In the genomic region with DNA sequence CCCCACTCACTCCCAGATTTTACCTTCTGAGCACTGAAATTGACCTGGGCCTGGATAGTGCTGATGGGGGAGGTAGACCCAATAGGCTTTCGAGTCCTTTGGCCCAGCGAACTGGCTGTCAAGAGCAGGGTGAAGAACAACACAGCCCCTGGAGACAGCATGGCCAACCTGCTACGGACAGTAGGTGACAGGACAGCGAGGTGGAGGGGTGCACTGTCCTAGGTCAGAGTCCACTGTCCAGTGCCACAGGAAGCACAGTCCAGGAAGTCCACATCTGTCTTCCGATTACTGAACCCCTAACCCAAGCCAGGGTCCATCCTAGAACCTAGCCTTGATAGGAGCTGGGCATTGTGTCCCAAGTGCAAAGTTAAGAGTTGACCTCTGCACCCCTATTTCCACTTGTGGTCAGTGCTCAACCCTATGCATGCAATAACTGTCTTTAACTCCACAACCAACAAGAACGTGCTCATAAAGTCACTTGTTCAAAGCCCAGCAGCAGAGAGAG, we compare ENCODE assay signal across 8 mouse cellular contexts. TPM values are rescaled to one million over a fixed set of nuclear protein-coding genes. Genes with fewer than 3 reads are reported as not detected.
DNase-seq lines count a peak whose midpoint lies in the region; ATAC-seq and TF ChIP-seq lines count a peak whose summit lies in the region.

No protein-coding gene starts in this region.

- in situ Hi-C loops in ES-E14 (cut with MboI; ENCODE audit: low sequenced_read_pairs in 2 of 2, unreplicated experiment in 2 of 2) = no loop called here

- no peaks in the 10 kb centered on the region for H3K27me3 ChIP-seq in liver, adult 2 months (ENCODE audit: control insufficient read depth, insufficient read depth, low read length)

- H3K4me1 ChIP-seq in ES-E14 (ENCODE audit: control insufficient read depth in 2 of 2, insufficient read depth in 2 of 2, low read length in 2 of 2, poor library complexity in 1 of 2) = peaks cover 0 to 15% of the 10 kb centered on the region in 2 experiments; a peak in 1 of 4 replicates
- peaks cover 17% of the 10 kb centered on the region for H3K4me1 ChIP-seq in liver, adult 2 months (ENCODE audit: control insufficient read depth, insufficient read depth, low read length)

- WGBS in liver, adult 2 months = 15% methylated on average over 6 of the region's 6 CpGs

- 0 out of 2 replicates have a peak, but pooled peaks have one; percentile 2 for ATAC-seq in granulocyte monocyte progenitor cell, adult 5-6 weeks (replicated peaks; ENCODE audit: poor library complexity, severe bottlenecking)

- intact Hi-C loops in gastrocnemius, adult 2 months (cut with DNase I) = no loop called here
- intact Hi-C loops in gastrocnemius, postnatal 14 days (cut with DNase I; ENCODE audit: low total_unique reads) = no loop called here

- H3K79me2 ChIP-seq in liver, adult 2 months (ENCODE audit: control insufficient read depth, insufficient read depth, low read length) = peaks cover 10% of the 10 kb centered on the region

- H3K4me3 ChIP-seq in gastrocnemius, adult 2 months = peak overlapping the region; percentile 84
- H3K4me3 ChIP-seq in ES-E14 (ENCODE audit: insufficient read depth in 1 of 2, low read depth in 1 of 2, low read length in 2 of 2, poor library complexity in 1 of 2, severe bottlenecking in 1 of 2) = peak overlapping the region; percentile 35 to 70; a peak in 3 of 4 replicates
- H3K4me3 ChIP-seq in liver, adult 2 months (ENCODE audit: insufficient read depth, low read depth, low read length) = peak overlapping the region; percentile 66

- no peak for TF ChIP-seq CTCF in gastrocnemius, adult 2 months (IDR thresholded peaks at IDR 0.05)
- no peak for TF ChIP-seq CTCF in liver, adult 2 months (IDR thresholded peaks at IDR 0.05; ENCODE audit: low read depth, low read length)

- H3K9ac ChIP-seq in ES-E14 (ENCODE audit: insufficient read depth, low read depth, low read length, poor library complexity, severe bottlenecking) = peak overlapping the region; percentile 34; the same call in 1 of the 2 replicates
- H3K9ac ChIP-seq in liver, adult 2 months (ENCODE audit: low read depth, low read length) = peak overlapping the region; percentile 67

- H3K36me3 ChIP-seq in ES-E14 (ENCODE audit: control insufficient read depth, insufficient read depth, low read length, poor library complexity, severe bottlenecking) = peaks cover 11% of the 10 kb centered on the region; the same call in 1 of the 2 replicates
- H3K36me3 ChIP-seq in liver, adult 2 months (ENCODE audit: control insufficient read depth, insufficient read depth, low read length) = no peaks in the 10 kb centered on the region

- H3K27ac ChIP-seq in gastrocnemius, adult 2 months = peak overlapping the region; percentile 97
- no peak overlapping the region for H3K27ac ChIP-seq in ES-E14 (ENCODE audit: insufficient read depth, low read depth, low read length, poor library complexity, severe bottlenecking)
- H3K27ac ChIP-seq in liver, adult 2 months (replicated peaks; ENCODE audit: insufficient read depth, low read depth, low read length) = peak overlapping the region; percentile 92

- no peaks in the 10 kb centered on the region for H3K9me3 ChIP-seq in ES-E14 (ENCODE audit: control insufficient read depth, insufficient read depth, low read depth, low read length)

- DNase-seq in gastrocnemius, adult 2 months = no peak
- DNase-seq in gastrocnemius, postnatal 14 days = no peak
- DNase-seq in ES-E14 (ENCODE audit: low read depth, low spot score) = no peak
- peak; percentile 90 for DNase-seq in liver, adult 2 months (ENCODE audit: extremely low read depth, low read depth, low spot score)
- DNase-seq in urinary bladder, postnatal 25 days (ENCODE audit: low spot score) = no peak
- no peak for DNase-seq in layer of hippocampus, adult 8-10 months (ENCODE audit: low spot score in 2 of 2)
- no peak for DNase-seq in layer of hippocampus, postnatal 36 days

- peak; percentile 60; the same call in 1 of the 2 replicates for TF ChIP-seq POLR2A in liver, adult 2 months (IDR thresholded peaks at IDR 0.05; ENCODE audit: extremely low read depth, insufficient read depth, low read length)

TF ChIP-seq in ES-E14, 5 proteins besides CTCF, POLR2A, EP300 and RAD21:
- TF ChIP-seq ZC3H11A (IDR thresholded peaks at IDR 0.05; ENCODE audit: borderline replicate concordance, low read depth, low read length) = no peak
- TF ChIP-seq MAFK (IDR thresholded peaks at IDR 0.05; ENCODE audit: insufficient read depth, low read depth, low read length) = no peak
- TF ChIP-seq CHD2 (IDR thresholded peaks at IDR 0.05; ENCODE audit: low read depth, low read length) = no peak
- no peak for TF ChIP-seq ZNF384 (IDR thresholded peaks at IDR 0.05; ENCODE audit: low read depth, low read length)
- no peak for TF ChIP-seq HCFC1 (IDR thresholded peaks at IDR 0.05; ENCODE audit: borderline replicate concordance, insufficient read depth, low read length)

RNA-seq across cellular contexts. Expression of gene Fbxw5, which starts 0.4 kb away (rescaled TPM):
- total RNA-seq in gastrocnemius, adult 2 months (2021) = 10 to 100 TPM; 76.9 to 88.4 TPM
- 10 to 100 TPM; 68.6 to 70.5 TPM for total RNA-seq in gastrocnemius, postnatal 14 days (2021)
- total RNA-seq in ES-E14 (2012; rRNA removed) = 24.5 and 33.3 TPM in 2 replicates
- 30.4 and 55.0 TPM in 2 replicates for total RNA-seq in granulocyte monocyte progenitor cell, adult 5-6 weeks (2014; fragmentation: Nextera tagmentation)
- 23.9 and 31.4 TPM in 2 replicates for total RNA-seq in granulocyte monocyte progenitor cell, adult 5-6 weeks (2017)
- 18.6 and 24.0 TPM in 2 replicates for total RNA-seq in liver, adult 2 months (2014; rRNA removed)
- 18.8 and 19.4 TPM in 2 replicates for polyA plus RNA-seq in liver, adult 2 months (2012; rRNA removed)
- 100 to 1,000 TPM; 116 to 120 (median 118) TPM for total RNA-seq in layer of hippocampus, adult 8-10 months (2022)
- total RNA-seq in layer of hippocampus, postnatal 36 days (2021) = 100 to 1,000 TPM; 115 to 116 TPM

RNA-seq across cellular contexts. Expression of gene C8g, which starts 1.4 kb away (rescaled TPM):
- total RNA-seq in gastrocnemius, adult 2 months (2021) = 1 to 10 TPM; 1.1 to 1.6 TPM
- under 1 TPM; 0.91 to 0.98 TPM for total RNA-seq in gastrocnemius, postnatal 14 days (2021)
- 2.1 and 4.7 TPM in 2 replicates for total RNA-seq in ES-E14 (2012; rRNA removed)
- total RNA-seq in granulocyte monocyte progenitor cell, adult 5-6 weeks (2014; fragmentation: Nextera tagmentation) = 6.0 TPM in 1 of 2 replicates, not detected in the other
- 1.5 and 1.6 TPM in 2 replicates for total RNA-seq in granulocyte monocyte progenitor cell, adult 5-6 weeks (2017)
- total RNA-seq in liver, adult 2 months (2014; rRNA removed) = 589 and 721 TPM in 2 replicates
- polyA plus RNA-seq in liver, adult 2 months (2012; rRNA removed) = 881 and 939 TPM in 2 replicates
- total RNA-seq in layer of hippocampus, adult 8-10 months (2022) = 1 to 10 TPM in 3 of 4 experiments, under 1 TPM in 1; 0.77 to 1.4 (median 1.2) TPM
- total RNA-seq in layer of hippocampus, postnatal 36 days (2021) = 1 to 10 TPM in 1 of 2 experiments, under 1 TPM in 1; 0.88 to 1.5 TPM

RNA-seq across cellular contexts. Expression of gene Lcn12, which starts 6.4 kb away (rescaled TPM):
- not detected for total RNA-seq in gastrocnemius, adult 2 months (2021)
- total RNA-seq in gastrocnemius, postnatal 14 days (2021) = not detected
- total RNA-seq in ES-E14 (2012; rRNA removed) = not detected in 2 replicates
- total RNA-seq in granulocyte monocyte progenitor cell, adult 5-6 weeks (2014; fragmentation: Nextera tagmentation) = not detected in 2 replicates
- total RNA-seq in granulocyte monocyte progenitor cell, adult 5-6 weeks (2017) = not detected in 2 replicates
- total RNA-seq in liver, adult 2 months (2014; rRNA removed) = 0.40 TPM in 1 of 2 replicates, not detected in the other
- 0.25 and 0.27 TPM in 2 replicates for polyA plus RNA-seq in liver, adult 2 months (2012; rRNA removed)
- not detected for total RNA-seq in layer of hippocampus, adult 8-10 months (2022)
- not detected for total RNA-seq in layer of hippocampus, postnatal 36 days (2021)

RNA-seq across cellular contexts. Expression of gene Ptgds, which starts 30.3 kb away (rescaled TPM):
- total RNA-seq in gastrocnemius, adult 2 months (2021) = not detected
- total RNA-seq in gastrocnemius, postnatal 14 days (2021) = 1 to 10 TPM; 1.3 to 1.4 TPM
- total RNA-seq in ES-E14 (2012; rRNA removed) = 0.98 and 1.3 TPM in 2 replicates
- 3.5 and 4.2 TPM in 2 replicates for total RNA-seq in granulocyte monocyte progenitor cell, adult 5-6 weeks (2014; fragmentation: Nextera tagmentation)
- 0.93 TPM in 1 of 2 replicates, not detected in the other for total RNA-seq in granulocyte monocyte progenitor cell, adult 5-6 weeks (2017)
- 7.7 and 8.9 TPM in 2 replicates for total RNA-seq in liver, adult 2 months (2014; rRNA removed)
- 18.7 and 40.2 TPM in 2 replicates for polyA plus RNA-seq in liver, adult 2 months (2012; rRNA removed)
- total RNA-seq in layer of hippocampus, adult 8-10 months (2022) = 1,000 to 10,000 TPM in 3 of 4 experiments, 100 to 1,000 TPM in 1; 912 to 1,488 (median 1,209) TPM
- 100 to 1,000 TPM; 435 to 800 TPM for total RNA-seq in layer of hippocampus, postnatal 36 days (2021)

RNA-seq across cellular contexts. Expression of gene Paxx, which starts 39.2 kb away (rescaled TPM):
- 10 to 100 TPM; 13.6 to 14.4 TPM for total RNA-seq in gastrocnemius, adult 2 months (2021)
- 10 to 100 TPM; 15.7 to 18.9 TPM for total RNA-seq in gastrocnemius, postnatal 14 days (2021)
- total RNA-seq in ES-E14 (2012; rRNA removed) = 4.8 and 7.2 TPM in 2 replicates
- 29.1 and 39.4 TPM in 2 replicates for total RNA-seq in granulocyte monocyte progenitor cell, adult 5-6 weeks (2014; fragmentation: Nextera tagmentation)
- 20.2 and 32.5 TPM in 2 replicates for total RNA-seq in granulocyte monocyte progenitor cell, adult 5-6 weeks (2017)
- total RNA-seq in liver, adult 2 months (2014; rRNA removed) = 30.6 and 36.8 TPM in 2 replicates
- polyA plus RNA-seq in liver, adult 2 months (2012; rRNA removed) = 173 and 181 TPM in 2 replicates
- total RNA-seq in layer of hippocampus, adult 8-10 months (2022) = 10 to 100 TPM; 60.3 to 63.5 (median 61.8) TPM
- total RNA-seq in layer of hippocampus, postnatal 36 days (2021) = 10 to 100 TPM; 46.2 to 62.8 TPM

Comparison
In these comparisons a context has a peak if more than half of its experiments do, and no peak if none do; other contexts are left out.
1. RNA of gene C8g, which starts 1.4 kb away (total RNA-seq): 589 to 721 TPM in liver, adult 2 months; 2.1 to 4.7 TPM in ES-E14, 1.1 to 1.6 TPM in gastrocnemius, adult 2 months, 0.88 to 1.5 TPM in layer of hippocampus, postnatal 36 days, 1.5 to 6.0 TPM in granulocyte monocyte progenitor cell, adult 5-6 weeks, 0.77 to 1.4 TPM in layer of hippocampus, adult 8-10 months and 0.91 to 0.98 TPM in gastrocnemius, postnatal 14 days; every median in the first group is over 10 times any median in the second.
2. Peak in every context shown above with its lines, with median percentiles within 50 percentile points of each other: H3K4me3 ChIP-seq.